Mouse (Mus musculus): ENCODE results near the gene Igfbp1. TPM values are rescaled to one million over a fixed set of nuclear protein-coding genes. Genes with fewer than 3 reads are reported as not detected.

The Igfbp1 gene
- polyA plus RNA-seq (2015; fragmentation: Nextera tagmentation; extraction: Ambion mirVana): 0.14 TPM in 1 of 2 replicates, not detected in the other

DNA sequence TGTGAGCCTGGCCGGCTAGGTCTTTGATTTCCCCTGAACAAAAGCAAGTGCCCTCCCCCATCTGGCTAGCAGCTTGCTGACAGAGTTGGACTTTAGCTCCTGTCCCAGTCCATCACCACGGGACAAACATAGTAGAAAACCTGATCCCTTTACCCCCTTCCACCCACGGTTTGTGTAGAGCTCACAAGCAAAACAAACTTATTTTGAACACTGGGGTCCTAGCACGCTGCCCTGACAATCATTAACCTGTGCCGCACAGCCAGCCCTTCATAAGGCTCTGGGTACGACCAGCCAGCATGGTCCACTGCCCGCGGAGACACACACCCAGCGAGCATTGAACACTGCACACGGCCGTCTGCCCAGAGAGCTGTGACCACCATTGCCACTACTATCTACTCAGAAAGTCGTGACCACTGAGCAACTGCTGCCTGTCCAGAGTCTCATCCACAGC, at the start of gene Igfbp1:
Igfbp1 (plus strand) TSS at position 292 of the 451 bp plus-strand sequence.
- Histone ChIP-seq H3K27ac (replicated peaks) (no peak within 1 kb of the TSS), H3K36me3 (no peaks in the 10 kb centered on the region), H3K9me3 (no peaks in the 10 kb centered on the region), H3K4me3 (no peak within 1 kb of the TSS), H3K27me3 (no peaks in the 10 kb centered on the region), H3K4me2 (replicated peaks) (no peak within 1 kb of the TSS), H3K9ac (replicated peaks) (no peak within 1 kb of the TSS), H3K4me1 (no peaks in the 10 kb centered on the region)
- 19% methylated on average over 12 of the region's 12 CpGs for WGBS
- no peak for ATAC-seq (replicated peaks)

DNA sequence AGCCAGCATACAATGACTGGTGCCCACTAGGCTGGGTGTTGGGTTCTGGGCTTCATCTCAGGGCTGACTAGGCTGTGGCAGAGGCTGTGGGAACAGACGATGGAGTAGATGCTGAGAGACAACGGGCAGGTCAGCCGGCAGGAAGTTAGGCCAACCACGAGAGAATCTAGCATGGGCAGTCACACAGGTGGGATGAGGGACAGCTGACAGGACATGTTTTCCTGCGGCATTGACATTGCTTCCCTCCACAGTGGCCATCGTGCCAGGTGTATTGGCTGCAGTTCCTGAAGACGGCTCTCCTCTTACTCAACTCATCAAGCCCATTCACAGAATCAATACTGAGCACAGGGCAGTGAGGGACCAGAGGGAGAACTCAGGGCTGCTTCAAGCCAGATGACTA, 49.6 kb upstream of the Igfbp1 start:
- no peak for ATAC-seq (replicated peaks)
- Histone ChIP-seq H3K9ac (replicated peaks) (no peak overlapping the region), H3K4me3 (no peak overlapping the region), H3K27ac (replicated peaks) (no peak overlapping the region), H3K9me3 (no peaks in the 10 kb centered on the region), H3K4me2 (replicated peaks) (no peak overlapping the region), H3K4me1 (no peaks in the 10 kb centered on the region), H3K36me3 (no peaks in the 10 kb centered on the region), H3K27me3 (no peaks in the 10 kb centered on the region)
- WGBS: 92% methylated on average over 7 of the region's 7 CpGs

DNA sequence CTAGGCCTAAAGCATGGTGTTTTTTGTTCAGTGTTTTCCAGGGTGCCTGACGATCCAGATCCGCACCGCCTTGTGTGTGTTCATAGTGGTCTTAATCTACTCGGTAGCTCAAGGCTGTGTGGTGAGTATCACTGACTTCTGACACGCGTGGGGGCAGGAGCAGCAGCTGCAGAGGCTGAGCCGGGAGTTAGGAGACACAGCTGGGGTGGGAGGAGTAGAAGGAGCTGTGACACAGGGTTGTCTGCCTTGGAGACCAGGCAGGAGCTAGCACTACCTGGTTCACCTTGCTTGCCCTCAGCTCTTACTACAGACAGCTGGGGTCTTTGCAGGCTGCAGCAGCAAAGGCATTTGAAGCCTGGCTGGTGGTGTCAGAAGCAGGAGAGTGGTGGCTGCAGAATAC, 48.1 kb upstream of the Igfbp1 start:
- Histone ChIP-seq H3K9ac (replicated peaks) (no peak overlapping the region), H3K27me3 (no peaks in the 10 kb centered on the region), H3K4me3 (no peak overlapping the region), H3K4me2 (replicated peaks) (no peak overlapping the region), H3K9me3 (no peaks in the 10 kb centered on the region), H3K27ac (replicated peaks) (no peak overlapping the region), H3K4me1 (no peaks in the 10 kb centered on the region), H3K36me3 (no peaks in the 10 kb centered on the region)
- 82% methylated on average over 7 of the region's 7 CpGs for WGBS
- no peak for ATAC-seq (replicated peaks)

DNA sequence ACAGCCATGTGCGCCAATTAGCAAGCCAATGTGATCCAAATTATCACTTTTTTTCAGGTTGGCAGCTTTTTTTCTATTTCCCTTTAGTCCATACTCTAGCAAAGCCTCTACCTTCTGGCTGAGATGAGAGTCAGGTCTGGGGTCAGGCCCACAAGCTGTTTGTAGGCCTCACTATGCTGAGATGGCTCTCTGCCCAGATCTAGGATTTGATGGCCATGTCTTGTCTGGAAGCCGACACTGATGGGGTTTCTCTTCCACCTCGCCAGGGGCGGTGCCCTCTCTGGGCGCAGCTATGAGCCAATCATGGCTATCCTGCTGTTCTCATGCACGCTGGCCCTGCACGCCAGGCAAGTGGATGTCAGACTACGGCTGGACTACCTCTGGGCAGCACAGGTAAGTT, 47.1 kb upstream of the Igfbp1 start:
- no peak overlapping the region for H3K9ac ChIP-seq (replicated peaks)
- no peak overlapping the region for H3K27ac ChIP-seq (replicated peaks)
- peak; percentile 42; the same call in 1 of the 2 replicates for ATAC-seq (replicated peaks)
- no peak overlapping the region for H3K4me3 ChIP-seq
- WGBS: 83% methylated on average over 8 of the region's 8 CpGs
- no peaks in the 10 kb centered on the region for H3K36me3 ChIP-seq
- no peaks in the 10 kb centered on the region for H3K4me1 ChIP-seq
- no peaks in the 10 kb centered on the region for H3K27me3 ChIP-seq
- H3K4me2 ChIP-seq (replicated peaks): no peak overlapping the region
- H3K9me3 ChIP-seq: no peaks in the 10 kb centered on the region

DNA sequence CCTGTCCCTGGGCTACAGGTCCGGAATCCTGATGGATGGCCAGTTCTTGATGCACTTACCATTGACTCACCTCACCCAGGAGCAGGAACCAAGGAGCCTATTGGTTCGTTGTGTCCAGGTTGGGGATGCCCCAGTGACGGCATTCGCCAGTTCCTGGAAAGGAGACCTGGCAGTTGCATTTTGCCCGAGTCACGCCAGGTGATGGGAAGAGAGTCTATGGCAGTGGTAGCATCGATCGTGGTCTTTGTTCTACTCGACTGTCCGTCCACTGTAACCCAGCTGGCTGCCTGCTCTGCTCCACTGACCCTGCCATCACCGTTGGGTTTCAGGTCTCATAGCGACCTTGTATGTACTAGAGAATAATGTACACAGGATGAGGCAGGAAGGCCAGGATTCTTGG, 45.2 kb upstream of the Igfbp1 start:
- H3K4me3 ChIP-seq: no peak overlapping the region
- no peaks in the 10 kb centered on the region for H3K4me1 ChIP-seq
- no peaks in the 10 kb centered on the region for H3K27me3 ChIP-seq
- H3K9ac ChIP-seq (replicated peaks): no peak overlapping the region
- H3K9me3 ChIP-seq: no peaks in the 10 kb centered on the region
- H3K4me2 ChIP-seq (replicated peaks): no peak overlapping the region
- no peak overlapping the region for H3K27ac ChIP-seq (replicated peaks)
- WGBS: 95% methylated on average over 12 of the region's 12 CpGs
- H3K36me3 ChIP-seq: no peaks in the 10 kb centered on the region
- ATAC-seq (replicated peaks): no peak

DNA sequence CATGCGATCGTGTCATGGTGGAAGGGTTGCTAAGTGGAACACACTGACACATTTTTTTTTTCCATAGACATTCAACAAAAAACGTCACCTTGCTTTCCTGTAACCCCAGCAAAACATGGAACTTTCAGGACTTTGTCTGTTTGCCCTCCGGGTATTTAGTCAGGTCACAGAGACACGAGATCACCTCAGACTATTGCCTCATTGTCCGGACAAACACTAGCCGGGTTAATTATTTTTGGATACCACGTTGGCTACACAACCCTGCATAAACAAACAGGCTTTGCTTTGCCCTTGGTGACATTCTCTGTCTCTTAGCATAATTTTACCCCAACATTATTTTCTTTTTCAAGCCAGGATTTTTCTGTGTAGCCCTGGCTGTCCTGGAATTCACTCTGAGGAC, 44.5 kb upstream of the Igfbp1 start:
- no peak for ATAC-seq (replicated peaks)
- 78% methylated on average over 8 of the region's 8 CpGs for WGBS
- Histone ChIP-seq H3K4me2 (replicated peaks) (no peak overlapping the region), H3K27ac (replicated peaks) (no peak overlapping the region), H3K4me3 (no peak overlapping the region), H3K9ac (replicated peaks) (no peak overlapping the region), H3K9me3 (no peaks in the 10 kb centered on the region), H3K4me1 (no peaks in the 10 kb centered on the region), H3K27me3 (no peaks in the 10 kb centered on the region), H3K36me3 (no peaks in the 10 kb centered on the region)

DNA sequence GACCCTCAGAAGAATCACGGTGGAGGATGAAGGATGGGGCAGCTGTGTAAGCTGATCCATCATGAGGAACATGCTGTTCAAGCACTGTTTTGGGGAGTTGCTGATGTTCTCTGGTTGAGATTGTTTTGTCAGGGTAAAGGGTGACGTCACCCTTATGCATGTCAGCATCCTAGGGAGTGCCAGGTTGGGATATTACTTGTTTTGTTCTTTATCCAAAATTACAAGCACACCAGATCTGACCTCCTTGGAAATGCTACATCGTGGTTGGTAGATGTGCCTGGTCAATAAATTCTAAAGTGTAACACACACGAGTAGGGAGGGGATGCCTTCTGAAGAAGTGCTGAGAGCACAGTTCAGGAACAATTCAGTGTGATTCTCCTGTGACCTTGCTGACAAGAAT, 41.2 kb upstream of the Igfbp1 start:
- no peaks in the 10 kb centered on the region for H3K36me3 ChIP-seq
- ATAC-seq (replicated peaks): no peak
- no peaks in the 10 kb centered on the region for H3K9me3 ChIP-seq
- H3K9ac ChIP-seq (replicated peaks): no peak overlapping the region
- H3K27ac ChIP-seq (replicated peaks): no peak overlapping the region
- H3K4me2 ChIP-seq (replicated peaks): no peak overlapping the region
- 82% methylated on average over 4 of the region's 4 CpGs for WGBS
- 0 out of 2 replicates have a peak, but pooled peaks cover 6% of the 10 kb centered on the region for H3K4me1 ChIP-seq
- no peaks in the 10 kb centered on the region for H3K27me3 ChIP-seq
- H3K4me3 ChIP-seq: no peak overlapping the region

DNA sequence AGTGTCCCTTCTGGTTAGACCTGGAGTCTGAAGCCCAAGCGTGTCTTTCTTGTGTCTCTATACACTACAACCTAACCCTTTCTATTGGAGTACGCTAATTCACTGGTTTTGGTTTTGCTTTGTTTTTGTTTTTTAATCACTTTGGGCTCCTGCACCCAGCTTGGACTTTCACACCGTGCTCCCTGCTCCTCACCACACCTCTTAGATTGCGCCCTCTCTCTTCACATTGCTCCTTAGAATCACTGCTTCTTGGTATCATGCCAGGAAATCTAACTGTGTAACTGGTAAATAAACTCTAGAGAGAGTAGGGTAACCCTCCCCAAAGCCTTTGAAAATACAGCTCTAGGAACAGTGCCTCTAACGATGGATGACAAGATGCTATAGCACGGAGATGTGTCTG, 39.4 kb upstream of the Igfbp1 start:
- WGBS: 82% methylated on average over 6 of the region's 6 CpGs
- H3K4me2 ChIP-seq (replicated peaks): no peak overlapping the region
- no peaks in the 10 kb centered on the region for H3K9me3 ChIP-seq
- H3K27ac ChIP-seq (replicated peaks): no peak overlapping the region
- no peaks in the 10 kb centered on the region for H3K27me3 ChIP-seq
- ATAC-seq (replicated peaks): no peak
- 0 out of 2 replicates have a peak, but pooled peaks cover 6% of the 10 kb centered on the region for H3K4me1 ChIP-seq
- no peaks in the 10 kb centered on the region for H3K36me3 ChIP-seq
- H3K9ac ChIP-seq (replicated peaks): no peak overlapping the region
- no peak overlapping the region for H3K4me3 ChIP-seq

DNA sequence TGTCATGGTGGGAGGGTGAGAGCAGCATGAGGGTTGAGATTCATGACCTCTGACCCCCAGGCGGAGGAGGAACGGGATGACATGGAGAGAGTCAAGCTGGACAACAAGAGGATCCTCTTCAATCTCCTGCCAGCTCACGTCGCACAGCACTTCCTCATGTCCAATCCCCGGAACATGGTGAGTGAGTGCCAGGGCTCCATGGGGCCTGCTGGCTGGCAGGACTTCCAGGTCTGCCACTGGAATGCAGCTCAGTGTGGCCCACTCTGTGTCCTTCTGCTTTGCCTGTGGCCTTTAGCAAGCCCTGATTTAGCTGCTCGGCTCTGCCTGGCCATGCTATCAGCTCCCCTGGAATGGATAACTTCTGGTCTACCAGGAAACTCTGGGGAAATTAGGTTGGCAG, 37.4 kb upstream of the Igfbp1 start:
- H3K4me3 ChIP-seq: no peak overlapping the region
- H3K27me3 ChIP-seq: no peaks in the 10 kb centered on the region
- H3K4me2 ChIP-seq (replicated peaks): no peak overlapping the region
- 82% methylated on average over 6 of the region's 6 CpGs for WGBS
- H3K9ac ChIP-seq (replicated peaks): 0 out of 2 replicates have a peak overlapping the region, but pooled peaks have one; percentile 7
- no peak for ATAC-seq (replicated peaks)
- H3K4me1 ChIP-seq: 0 out of 2 replicates have a peak, but pooled peaks cover 6% of the 10 kb centered on the region
- no peaks in the 10 kb centered on the region for H3K36me3 ChIP-seq
- no peaks in the 10 kb centered on the region for H3K9me3 ChIP-seq
- H3K27ac ChIP-seq (replicated peaks): peak overlapping the region; percentile 27; the same call in 1 of the 2 replicates

DNA sequence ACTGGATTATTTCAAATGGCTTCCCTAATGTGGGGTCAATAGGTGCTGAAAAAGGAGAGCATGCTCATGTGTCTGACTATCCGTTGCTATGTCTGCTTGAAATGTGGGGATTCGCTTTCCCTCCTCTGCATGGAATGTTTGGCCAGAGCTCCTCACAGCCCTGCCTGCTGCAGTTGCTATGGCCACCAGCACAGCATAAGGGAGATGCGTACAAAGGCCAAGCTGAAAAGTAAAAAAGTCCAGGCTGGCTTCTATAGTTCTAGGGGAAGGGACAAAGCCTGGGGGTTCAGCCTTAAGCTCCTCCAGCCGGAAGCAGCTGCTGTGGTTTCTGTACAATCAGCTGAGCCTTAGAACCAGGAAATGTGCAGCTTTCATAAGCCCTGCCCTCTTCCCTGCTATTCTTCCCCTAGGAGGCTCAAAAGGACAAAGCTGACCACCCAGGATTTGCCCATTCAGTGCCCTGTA, 36.9 kb upstream of the Igfbp1 start:
- Histone ChIP-seq H3K4me1 (0 out of 2 replicates have a peak, but pooled peaks cover 6% of the 10 kb centered on the region), H3K9ac (replicated peaks) (0 out of 2 replicates have a peak overlapping the region, but pooled peaks have one; percentile 7), H3K27ac (replicated peaks) (peak overlapping the region; percentile 40), H3K27me3 (no peaks in the 10 kb centered on the region), H3K36me3 (no peaks in the 10 kb centered on the region), H3K4me3 (no peak overlapping the region), H3K9me3 (no peaks in the 10 kb centered on the region), H3K4me2 (replicated peaks) (no peak overlapping the region)
- WGBS: 33% methylated on average over 4 of the region's 4 CpGs
- peak; percentile 74 for ATAC-seq (replicated peaks)

DNA sequence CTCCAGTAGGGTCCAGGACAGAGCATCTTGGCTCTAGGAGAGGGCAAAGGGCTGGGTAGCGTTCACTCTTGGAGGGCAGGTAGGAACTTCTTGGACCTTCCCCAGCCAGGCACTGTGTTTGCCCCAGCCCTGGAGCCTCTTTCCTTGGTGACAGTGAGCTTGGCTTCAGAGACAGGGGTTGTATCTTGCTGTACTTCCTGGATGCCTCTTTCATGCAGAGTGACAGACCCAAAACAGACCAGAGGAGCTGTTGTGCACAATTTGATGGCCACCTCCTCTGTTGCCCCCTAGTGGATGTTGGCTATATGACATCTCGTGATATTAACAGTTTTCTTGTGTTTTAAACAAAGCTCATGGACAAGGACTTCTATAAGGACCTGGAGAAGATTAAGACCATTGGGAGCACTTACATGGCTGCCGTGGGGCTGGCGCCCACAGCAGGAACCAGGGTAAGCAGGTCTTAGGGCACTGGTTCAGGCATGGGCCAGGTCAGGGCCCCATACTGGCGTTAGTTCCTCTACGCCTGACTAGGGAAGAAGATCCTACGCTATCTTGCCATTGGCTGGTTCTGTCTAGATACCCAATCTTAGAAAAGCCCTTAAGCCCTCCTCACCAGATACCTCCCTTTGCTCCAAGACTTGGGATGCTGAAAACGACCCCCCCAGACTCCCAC, 35.9 kb upstream of the Igfbp1 start:
- H3K36me3 ChIP-seq: 0 out of 2 replicates have a peak, but pooled peaks cover 2% of the 10 kb centered on the region
- H3K27ac ChIP-seq (replicated peaks): no peak overlapping the region
- peak; percentile 44 for ATAC-seq (replicated peaks)
- H3K9ac ChIP-seq (replicated peaks): no peak overlapping the region
- WGBS: 76% methylated on average over 8 of the region's 8 CpGs
- 0 out of 2 replicates have a peak, but pooled peaks cover 6% of the 10 kb centered on the region for H3K4me1 ChIP-seq
- no peak overlapping the region for H3K4me3 ChIP-seq
- H3K4me2 ChIP-seq (replicated peaks): no peak overlapping the region
- H3K9me3 ChIP-seq: no peaks in the 10 kb centered on the region
- H3K27me3 ChIP-seq: no peaks in the 10 kb centered on the region

DNA sequence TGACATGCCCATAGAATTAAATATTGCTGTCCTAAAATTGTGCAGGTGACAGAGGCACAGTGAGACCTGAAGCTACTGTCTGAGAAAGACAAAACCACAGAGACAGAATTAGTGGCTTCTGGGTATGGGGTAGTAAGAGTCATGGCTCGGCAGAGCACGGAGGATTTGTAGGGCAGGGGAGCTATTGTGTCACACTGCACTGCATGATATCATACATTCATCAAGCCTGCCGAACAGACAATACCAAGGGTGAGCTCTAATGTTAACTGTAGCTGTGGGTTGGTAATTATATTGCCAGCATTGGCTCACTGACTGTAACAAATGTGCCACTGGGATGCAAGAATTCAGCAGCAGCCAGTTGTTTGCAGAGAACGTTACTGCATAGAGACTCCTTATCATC, 33.2 kb upstream of the Igfbp1 start:
- Histone ChIP-seq H3K4me2 (replicated peaks) (no peak overlapping the region), H3K27ac (replicated peaks) (no peak overlapping the region), H3K4me1 (0 out of 2 replicates have a peak, but pooled peaks cover 6% of the 10 kb centered on the region), H3K9ac (replicated peaks) (no peak overlapping the region), H3K36me3 (0 out of 2 replicates have a peak, but pooled peaks cover 2% of the 10 kb centered on the region), H3K4me3 (no peak overlapping the region), H3K9me3 (no peaks in the 10 kb centered on the region), H3K27me3 (no peaks in the 10 kb centered on the region)
- ATAC-seq (replicated peaks): no peak
- 21% methylated on average over 4 of the region's 4 CpGs for WGBS
